Mouse (Mus musculus) right cerebral cortex, adult 18-20 months (tissue): ENCODE data around the gene Jmjd7.

Source experiments
- DNase-seq: peaks from one replicate; pipeline ENCODE4 v3.0.0; 2022; ENCODE audit warnings: mixed read lengths

Gene Jmjd7

GRCm38 (mm10) chr2:120012924-120013323, 14.4 kb upstream of the Jmjd7 start:
- DNase-seq: no peak

DNA sequence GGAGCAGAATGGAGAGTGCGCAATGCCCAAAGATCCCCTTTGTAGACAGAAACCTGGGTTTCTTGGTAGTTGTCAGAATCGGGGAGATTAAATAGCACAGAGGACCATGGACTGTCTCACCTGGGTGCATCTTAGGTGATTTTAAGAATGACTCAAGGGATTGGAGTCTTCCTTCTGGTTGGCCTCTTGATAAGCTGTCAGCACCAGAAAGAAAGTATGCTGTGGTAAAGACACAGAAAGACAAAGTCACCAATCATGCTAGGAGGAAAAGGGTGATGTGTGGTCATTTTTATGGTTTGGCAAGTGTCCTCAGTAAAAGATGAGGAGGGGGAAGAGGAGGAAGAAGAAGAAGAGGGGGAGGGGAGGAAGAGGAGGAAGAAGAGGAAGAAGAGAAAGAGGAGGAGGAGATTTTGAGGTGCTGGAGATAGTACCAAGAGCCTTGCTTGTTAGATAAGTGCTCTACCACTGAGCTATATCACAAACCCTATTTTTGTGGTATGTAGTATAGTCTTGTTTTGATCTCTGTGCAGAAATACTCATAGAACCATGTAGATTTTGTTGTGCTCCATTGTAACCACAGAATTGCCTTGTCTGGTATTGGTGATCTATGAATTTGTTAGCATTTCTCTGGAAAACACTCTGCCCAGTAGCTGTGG, 13.3 kb upstream of the Jmjd7 start:
- DNase-seq: no peak

DNA sequence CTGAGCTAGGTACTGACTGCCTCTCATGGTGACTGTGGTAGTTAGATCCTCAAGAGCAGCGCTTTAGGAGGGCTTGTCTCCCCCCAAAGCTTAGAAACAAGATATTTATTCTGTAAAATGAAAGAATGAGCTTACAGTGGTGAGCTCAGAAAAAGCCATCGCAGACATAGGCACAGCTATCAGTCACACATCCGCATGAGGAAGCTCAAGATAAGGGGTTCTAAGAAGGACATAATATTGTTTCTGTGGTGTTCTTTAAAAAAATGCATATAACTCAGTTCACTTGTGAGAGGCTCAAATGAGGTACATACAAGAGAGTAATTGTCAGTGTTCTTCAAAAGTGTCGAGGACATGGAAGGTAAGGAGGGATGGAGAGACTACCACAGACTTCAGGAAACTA, 11.4 kb upstream of the Jmjd7 start:
- no peak for DNase-seq

DNA sequence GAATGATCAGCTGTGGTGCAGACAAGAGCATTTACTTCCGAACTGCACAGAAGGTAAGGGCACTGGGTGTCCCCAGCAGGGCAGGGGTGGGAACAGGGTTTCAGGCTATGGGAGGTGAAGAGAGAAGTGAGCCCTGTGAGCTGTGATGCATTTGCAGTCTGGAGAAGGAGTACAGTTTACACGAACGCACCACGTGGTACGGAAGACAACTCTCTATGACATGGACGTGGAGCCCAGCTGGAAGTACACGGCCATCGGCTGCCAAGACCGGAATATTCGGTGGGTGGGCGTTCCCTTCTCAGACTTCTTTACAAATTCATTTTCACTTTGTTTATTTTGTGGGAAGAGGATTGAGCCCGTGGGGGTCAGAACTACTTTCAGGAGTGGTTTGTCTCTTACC, 9.7 kb upstream of the Jmjd7 start:
- DNase-seq: no peak

GRCm38 (mm10) chr2:120024337-120024736, 2.9 kb upstream of the Jmjd7 start:
- DNase-seq: no peak

DNA sequence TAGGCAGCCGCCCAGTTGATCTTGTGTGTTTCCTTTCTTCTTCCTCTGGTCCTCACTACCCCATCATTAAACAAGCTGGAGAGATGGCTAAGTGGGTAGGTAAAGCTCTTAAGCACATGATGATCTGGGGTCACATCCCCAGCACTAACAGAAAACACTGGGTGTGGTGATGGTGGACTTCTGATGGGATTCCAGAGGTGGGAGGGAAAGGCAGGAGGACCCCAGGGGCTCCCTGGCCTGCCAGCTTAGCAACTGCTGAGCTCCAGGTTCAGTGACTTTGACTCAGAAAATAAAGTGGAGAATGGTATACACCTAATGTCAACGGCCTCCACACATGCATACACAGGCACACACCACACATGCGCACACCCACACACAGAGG, 658 bp downstream of the Jmjd7 start:
- DNase-seq: no peak

GRCm38 (mm10) chr2:120030380-120030779, 3.1 kb downstream of the Jmjd7 start:
- no peak for DNase-seq

DNA sequence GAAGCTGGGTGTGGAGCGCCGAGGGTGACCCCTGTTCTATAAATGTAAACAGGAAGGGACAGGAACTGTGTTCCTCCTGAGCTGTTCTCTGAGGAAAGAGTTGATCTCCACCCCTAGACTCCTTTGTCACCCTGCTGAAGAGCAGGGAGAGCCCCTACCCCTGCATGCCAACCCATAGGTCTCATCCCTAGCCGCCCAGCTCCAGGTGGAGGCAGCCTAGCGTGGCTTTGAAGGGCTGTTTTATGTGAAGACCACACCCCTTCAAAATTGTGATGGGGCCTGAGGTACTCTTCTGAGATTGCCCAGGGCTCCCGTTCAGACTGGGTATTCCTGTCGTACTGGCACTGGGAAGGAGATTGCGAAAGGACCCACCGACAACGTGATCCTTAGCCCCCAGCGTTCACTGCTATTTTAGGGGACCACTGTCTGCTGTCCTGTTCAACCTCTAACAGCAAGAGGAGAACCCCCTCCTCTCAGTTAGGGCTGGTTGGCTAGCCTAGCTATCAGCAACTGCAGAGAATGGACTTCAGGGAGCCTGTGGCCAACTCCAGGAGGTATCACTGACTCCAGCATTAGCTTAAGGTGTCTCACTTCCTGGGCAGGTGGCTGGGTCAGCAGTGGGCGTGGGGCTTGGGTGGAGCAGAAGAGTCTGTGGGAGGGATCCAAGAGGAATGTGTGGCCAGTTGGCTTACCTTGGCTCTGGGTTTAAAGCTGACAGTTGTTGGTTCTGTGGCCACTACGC, 5.6 kb downstream of the Jmjd7 start, which contains the start of gene Pla2g4b:
TSS of gene Pla2g4b (plus strand) at position 692 of the 742 bp plus-strand sequence.
- no peak for DNase-seq

- DNase-seq: no peak
Observed at GRCm38 (mm10) chr2:120033726-120034125, 6.4 kb downstream of the Jmjd7 start.

- no peak for DNase-seq
Observed at GRCm38 (mm10) chr2:120037744-120038143, 10.5 kb downstream of the Jmjd7 start.

DNA sequence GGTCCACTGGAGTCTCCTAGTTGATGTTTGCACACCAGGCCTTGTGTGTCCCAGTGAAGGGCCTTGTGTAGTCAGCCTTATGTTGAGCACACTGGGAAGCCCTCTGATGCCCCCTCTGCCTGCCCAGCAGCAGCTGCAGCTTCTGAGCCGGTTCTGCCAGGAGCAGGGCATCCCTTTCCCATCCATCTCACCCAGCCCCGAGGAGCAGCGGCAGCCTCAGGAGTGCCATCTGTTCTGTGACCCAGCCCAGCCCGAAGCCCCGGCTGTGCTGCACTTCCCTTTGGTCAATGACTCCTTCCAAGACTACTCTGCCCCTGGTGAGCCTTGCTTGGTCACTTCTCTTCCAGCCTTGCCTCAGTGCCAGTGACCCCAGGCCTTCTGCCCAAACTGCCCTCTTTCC, 13.7 kb downstream of the Jmjd7 start:
- DNase-seq: no peak

GRCm38 (mm10) chr2:120044101-120044603, 16.9 kb downstream of the Jmjd7 start:
- peak; percentile 85 for DNase-seq

DNA sequence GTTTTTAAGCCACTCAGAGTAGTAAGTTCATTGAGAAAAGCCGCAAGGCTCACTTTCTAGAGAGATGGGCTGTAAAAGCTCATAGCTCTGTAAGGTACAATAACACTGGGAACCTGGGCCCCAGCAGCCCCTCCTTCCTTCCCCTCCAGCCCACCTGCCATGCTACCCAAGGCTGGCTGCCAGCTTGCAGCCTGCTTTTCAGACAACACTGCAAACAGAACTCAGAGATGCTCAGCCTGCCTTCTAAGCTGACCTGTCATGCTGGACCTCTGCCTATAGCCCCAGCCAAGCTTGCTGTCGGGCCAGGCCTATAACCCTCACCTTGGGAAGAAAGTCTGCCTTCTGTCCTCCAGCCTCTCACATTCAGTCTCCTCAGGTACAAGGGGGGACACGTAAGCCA, 17.4 kb downstream of the Jmjd7 start:
- no peak for DNase-seq

- DNase-seq: peak; percentile 78
Observed at GRCm38 (mm10) chr2:120046486-120047310, 19.4 kb downstream of the Jmjd7 start.

DNA sequence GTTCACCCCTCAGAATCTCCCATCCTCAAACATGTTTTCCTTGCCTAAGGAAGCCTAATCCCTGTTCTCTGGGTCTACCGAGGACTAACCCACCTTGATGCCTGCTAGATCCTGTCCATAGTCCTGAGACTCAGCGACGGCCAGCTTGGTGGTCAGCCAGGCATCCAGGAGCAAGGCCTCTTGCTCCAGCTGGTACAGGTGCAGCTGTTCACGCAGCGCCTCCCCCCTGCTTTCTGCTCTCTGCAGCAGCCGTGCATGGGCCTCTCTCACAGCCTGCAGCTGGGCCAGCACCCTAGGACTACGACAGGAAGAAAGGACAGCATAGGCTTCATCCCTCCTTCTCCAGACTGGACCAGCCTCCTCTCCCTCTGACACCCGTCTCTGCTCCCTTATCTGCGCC, 20.9 kb downstream of the Jmjd7 start:
- no peak for DNase-seq

DNA sequence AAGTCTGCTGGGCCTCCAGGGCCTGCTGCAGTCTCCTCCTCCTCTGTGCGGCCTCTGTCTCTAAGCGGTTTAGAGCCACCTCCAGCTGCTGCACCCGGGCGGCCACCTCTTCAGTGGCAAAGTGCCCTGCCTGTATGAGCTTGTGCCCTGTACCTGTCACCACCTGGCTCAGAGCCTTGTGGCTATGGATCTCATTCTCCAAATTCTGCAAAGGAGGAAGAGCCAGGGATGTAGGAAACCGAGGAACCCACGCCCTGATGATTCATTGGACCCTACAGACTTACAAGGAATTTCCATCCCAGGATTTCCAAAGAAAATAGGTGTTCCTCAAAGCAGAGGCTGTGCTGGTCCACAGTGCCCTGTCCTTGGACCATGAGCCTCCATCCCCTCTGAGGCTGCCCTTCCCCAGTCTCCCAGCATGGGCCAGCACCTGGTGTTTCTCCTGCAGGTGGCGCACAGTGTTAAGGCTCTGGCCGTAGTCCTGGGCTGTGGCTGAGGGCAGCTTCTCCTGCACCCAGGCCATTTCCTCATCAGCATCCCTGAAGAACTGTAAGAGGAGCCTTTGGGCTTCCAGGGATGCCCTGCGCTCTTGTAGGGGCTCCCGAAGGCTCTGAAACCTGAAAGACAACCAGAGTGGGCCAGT, 22.5 kb downstream of the Jmjd7 start:
- DNase-seq: peak; percentile 59

GRCm38 (mm10) chr2:120051405-120051804, 24.1 kb downstream of the Jmjd7 start:
- DNase-seq: no peak

- DNase-seq: no peak
Observed at GRCm38 (mm10) chr2:120054771-120055552, 27.7 kb downstream of the Jmjd7 start.

- DNase-seq: no peak
Observed at GRCm38 (mm10) chr2:120055923-120056322, 28.6 kb downstream of the Jmjd7 start.

DNA sequence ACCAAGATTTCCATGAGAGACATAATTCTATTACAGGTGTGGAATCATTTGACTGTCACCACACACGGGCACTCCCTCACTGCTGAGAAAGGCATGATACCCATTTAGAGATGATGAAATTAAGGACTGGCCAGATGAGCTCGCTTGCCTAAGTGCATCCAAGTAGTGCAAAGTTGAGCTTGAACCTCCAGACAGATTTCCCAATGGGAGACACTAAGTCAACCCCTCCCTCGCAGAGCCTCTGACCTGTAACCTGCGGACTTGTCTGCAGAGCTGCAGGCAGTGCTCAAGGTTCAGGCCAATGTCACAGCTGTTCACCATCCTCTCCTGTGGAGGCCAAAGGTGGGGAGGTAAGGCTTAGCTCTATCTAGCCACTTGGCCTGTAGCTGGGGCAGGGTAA, 31.5 kb downstream of the Jmjd7 start:
- DNase-seq: no peak

DNA sequence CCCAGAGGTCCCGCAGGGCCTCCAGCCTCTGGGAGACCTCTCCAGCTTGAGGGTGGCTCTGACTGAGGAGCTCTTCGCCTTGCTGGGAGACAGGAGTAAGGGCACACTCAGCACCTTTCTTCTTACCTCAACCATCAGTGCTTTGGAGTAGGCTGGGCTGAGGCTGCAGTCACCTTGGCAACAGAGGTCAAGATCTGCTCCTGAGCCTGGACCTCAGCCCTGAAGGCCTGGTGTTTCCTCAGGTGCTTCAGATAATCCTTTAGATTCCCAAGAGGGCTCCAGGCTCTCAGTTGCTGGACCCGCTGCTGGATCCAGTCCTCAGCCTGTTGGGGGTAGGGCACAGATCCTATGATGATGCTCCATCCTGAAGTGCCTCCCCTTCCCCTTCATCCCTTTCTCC, 32.2 kb downstream of the Jmjd7 start:
- DNase-seq: no peak

DNA sequence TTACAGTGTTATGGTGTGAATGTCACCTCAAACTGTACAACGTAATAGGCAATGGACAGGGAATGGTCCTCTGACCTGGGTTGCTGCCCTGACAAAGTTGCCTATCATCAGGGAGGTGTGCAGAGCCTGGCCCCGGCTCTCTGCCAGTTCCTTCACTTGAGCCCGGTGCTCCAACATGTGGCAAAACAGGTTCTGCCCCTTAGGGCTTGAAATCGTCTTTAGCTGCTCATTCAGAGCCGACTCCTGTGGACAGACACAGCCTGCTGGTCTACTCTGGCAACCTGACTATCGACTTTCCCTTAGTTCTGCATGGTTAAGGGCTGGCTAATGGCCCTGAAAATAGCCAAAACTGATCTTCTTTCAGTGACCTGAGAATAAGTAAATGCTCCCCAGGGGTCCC, 32.9 kb downstream of the Jmjd7 start:
- no peak for DNase-seq
